Mouse (Mus musculus) kidney, adult 18-20 months (tissue): ENCODE measurements at regions not wholly inside any gene's neighbourhood (a gene's known extent, or its start where the extent isn't known, plus 50 kb on each side); places are given as distances from the start of the nearest gene placed in this dataset.

Experiments used
- DNase-seq: peaks from one replicate; pipeline ENCODE4 v3.0.0; 2021

- DNase-seq = no peak
These were observed 51.3 kb upstream of the Serbp1 start for GRCm38 (mm10) chr6:67186537-67187274.

DNA sequence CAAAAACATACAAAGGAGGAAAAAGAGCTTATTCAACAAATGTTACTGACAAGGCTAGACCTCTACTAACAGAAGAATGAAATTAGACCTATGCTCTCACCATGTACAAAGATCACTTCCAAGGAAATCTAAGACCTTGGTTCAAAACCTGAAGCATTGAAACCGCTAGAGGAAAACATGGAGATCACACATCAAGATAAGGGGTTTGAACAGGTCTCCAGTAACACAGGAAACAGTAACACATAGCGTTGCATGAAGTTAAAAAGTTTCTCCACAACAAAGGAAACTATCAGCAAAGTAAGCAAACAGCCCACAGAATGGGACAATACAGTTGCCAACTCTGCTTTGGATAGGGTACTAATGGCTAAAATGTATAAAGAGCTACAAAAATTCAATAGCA, 53.3 kb upstream of the Serbp1 start:
- no peak for DNase-seq

GRCm38 (mm10) chr6:67183481-67184215, 54.3 kb upstream of the Serbp1 start:
- no peak for DNase-seq

- no peak for DNase-seq
These were observed 55.5 kb upstream of the Serbp1 start for GRCm38 (mm10) chr6:67182453-67182852.

DNA sequence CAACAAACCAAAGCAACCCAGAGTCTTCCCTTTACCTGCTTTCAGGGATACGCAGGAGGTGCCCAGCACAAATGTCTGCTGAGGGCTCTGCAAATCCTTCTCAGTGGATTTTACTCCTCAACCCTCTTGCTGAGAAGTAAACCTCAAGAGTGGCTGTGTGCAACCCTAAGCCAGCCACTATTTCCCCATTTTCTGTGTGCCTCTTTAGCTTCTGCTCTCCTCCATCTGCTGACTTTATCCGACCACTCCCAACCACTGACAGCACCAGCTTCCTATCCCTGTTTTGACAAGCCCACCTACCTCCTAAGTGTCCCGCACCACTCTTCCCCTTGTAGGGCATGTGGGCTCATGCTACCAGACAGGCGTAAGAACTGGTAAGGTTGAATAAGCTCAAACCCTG, 56.5 kb upstream of the Serbp1 start:
- no peak for DNase-seq

- DNase-seq = no peak
These were observed 58.6 kb upstream of the Serbp1 start for GRCm38 (mm10) chr6:67179416-67179815.

DNA sequence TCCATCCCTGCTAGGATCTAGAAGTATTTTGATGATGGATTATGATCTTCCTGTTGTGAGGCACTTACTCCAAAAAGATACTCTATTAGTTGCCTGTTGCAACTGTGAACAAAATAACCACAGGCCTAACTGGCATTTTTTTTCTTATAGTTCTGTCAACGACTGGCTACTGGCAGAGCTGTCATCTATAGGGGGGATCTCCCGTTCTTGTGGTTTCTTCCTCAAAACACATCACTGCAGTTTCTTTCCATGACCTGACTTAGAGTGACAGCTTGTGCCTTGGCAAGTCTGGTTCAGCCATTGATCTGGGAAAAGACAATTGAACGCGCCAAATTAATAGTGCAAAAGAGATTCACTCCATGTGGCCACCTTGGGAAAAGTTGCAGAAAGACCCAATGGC, 59.4 kb upstream of the Serbp1 start:
- DNase-seq = no peak

- DNase-seq = no peak
These were observed 59.9 kb upstream of the Serbp1 start for GRCm38 (mm10) chr6:67178101-67178500.

- no peak for DNase-seq
These were observed 67.4 kb upstream of the Serbp1 start for GRCm38 (mm10) chr6:67170674-67170946.

DNA sequence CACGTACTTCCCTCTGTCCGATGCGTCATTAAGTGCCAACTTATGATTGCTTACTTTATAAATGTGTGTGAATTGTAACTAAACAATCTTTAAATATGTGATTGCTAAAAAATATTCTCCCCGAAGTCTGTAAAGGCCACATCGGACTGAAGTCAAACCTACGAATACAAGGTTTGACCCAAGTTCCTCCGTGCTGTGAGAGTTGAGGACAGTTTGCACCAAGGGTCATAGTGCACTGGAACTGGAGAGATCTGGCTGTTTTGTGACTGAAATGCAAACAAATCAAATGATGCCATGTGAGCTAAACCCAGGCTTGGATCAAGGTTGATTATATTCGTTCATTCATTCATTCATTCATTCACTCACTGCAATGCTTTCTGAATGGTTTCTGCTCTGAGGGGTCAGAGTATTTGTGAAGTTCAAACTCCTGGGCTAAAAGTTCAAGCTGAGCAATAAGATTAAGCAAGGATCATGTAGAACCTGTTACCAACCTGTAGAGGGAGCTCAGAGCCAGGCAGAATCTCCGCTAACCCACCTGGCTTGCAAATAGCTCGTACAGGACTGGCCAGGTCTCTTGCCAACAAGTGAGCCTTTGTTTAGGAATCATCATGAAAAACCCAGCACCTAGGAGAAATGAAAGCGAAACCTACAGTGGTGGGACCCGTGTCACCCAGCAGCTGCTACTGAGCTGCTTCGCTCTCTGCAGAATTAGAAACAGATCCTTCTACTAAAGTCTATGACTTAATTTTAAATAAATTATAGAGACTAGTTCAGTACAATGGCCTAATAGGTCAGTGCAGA, 67.9 kb upstream of the Serbp1 start:
- peak; percentile 61 for DNase-seq

- DNase-seq = no peak
These were observed 69.2 kb upstream of the Serbp1 start for GRCm38 (mm10) chr6:67168803-67169202.

DNA sequence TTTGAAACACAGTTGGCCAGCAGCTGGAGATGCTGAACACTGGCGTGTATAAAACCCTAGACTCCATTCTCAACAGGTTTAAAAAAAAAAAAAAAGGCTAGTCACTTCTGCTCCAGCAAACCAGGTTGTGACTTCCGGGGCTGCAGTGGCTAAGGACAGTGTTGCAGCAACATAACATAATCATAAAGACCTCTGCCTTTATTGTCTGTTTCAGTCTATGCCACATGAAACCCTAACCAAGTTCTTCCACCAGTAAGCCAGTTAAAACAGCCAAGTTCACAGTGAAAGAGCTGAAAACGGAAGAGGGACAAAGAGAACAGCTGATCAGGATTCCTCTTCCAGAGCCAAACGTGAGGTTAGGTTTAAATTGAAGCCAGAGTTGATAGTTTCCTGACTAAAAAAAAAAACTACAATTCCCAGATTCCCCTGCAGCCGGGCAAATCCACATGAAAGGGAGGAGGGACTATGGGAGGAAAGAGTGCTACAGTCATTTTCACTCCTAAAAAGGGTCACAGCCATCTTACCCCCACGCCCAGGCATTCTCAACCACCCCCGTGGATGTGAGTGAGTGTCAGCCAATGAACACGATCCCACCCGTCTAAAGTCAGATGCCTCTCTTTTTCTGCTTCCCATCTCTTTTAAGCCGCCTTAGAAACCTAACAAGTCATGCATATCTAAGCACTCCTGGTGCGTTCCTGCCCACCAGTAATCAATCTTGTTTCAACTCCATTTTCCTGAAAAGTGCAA, 69.8 kb upstream of the Serbp1 start:
- DNase-seq = peak; percentile 63

DNA sequence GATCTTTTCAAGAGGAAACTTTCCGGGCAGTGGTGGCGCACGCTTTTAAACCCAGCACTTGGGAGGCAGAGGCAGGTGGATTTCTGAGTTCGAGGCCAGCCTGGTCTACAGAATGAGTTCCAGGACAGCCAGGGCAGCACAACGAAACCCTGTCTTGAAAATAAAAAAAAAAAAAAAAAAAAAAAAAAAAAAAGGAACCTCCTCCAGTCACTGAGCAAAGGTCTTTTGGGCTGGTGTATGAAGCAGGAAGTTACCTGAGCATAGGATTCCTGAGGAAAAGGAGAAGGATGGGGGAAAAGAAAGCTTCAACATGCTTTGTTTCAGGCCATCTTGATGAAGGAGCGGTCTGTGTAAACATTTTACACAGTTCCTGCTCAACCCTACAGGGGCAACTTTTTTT, 72.9 kb upstream of the Serbp1 start:
- no peak for DNase-seq

GRCm38 (mm10) chr6:67163947-67164346, 74.0 kb upstream of the Serbp1 start:
- DNase-seq = no peak

DNA sequence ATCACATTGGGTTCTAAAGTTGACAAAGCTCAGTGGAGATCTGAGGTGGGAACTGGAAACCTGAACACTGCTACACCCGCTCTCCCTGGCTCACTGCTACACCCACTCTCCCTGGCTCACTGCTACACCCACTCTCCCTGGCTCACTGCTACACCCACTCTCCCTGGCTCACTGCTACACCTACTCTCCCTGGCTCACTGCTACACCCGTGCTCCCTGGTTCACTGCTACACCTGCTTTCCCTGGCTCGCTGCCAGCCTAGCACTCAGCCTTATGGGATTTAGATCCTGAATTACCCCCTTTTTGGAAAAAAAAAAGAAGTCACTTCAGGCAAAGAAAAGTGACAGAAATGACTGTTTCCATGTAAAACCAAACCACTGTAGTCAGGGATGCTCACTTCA, 75.2 kb upstream of the Serbp1 start:
- DNase-seq = no peak

GRCm38 (mm10) chr6:67161610-67162009, 76.4 kb upstream of the Serbp1 start:
- DNase-seq = no peak

- DNase-seq = no peak
These were observed 77.4 kb upstream of the Serbp1 start for GRCm38 (mm10) chr6:67160564-67160963.

- DNase-seq = no peak
These were observed 78.1 kb upstream of the Serbp1 start for GRCm38 (mm10) chr6:67159726-67160523.

DNA sequence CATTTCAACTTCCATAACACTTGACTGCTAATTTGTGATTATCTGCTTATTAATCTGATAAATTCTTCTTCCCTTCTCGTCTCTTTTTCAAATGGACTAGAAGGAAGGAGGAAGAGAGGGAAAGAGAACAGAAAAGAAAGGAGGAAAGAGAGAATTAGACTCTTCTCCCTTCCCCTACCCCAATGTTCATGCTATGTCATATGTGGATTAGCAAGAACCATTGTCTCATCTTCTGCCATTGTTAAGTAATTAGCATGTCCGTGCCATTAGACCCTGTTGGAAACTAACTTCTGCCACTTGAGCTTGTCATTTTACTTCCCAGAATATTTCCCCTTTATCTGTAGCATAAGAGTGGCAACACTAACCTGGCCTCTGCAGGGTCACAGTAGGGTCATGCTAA, 78.8 kb upstream of the Serbp1 start:
- no peak for DNase-seq

DNA sequence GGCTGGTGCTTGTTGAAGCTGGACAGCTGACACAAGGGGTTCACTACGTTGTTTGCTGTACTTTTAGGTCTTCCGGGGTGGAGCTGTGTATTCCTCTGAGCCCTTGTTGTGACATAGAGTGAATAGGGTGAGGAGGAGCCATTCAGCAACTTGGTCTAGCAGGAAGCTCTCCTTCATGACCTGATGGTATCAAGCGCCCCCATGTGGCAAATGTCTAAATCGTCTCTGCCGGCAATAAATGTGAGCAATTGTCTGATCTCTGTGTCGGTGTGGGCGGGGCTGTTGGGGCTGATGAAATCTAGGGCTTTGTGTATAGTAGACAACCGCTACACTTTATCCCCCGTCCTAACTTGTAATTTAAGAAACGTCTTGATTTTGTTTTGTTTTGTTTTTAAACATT, 79.2 kb upstream of the Serbp1 start:
- DNase-seq = peak; percentile 87

- DNase-seq = no peak
These were observed 85.0 kb upstream of the Serbp1 start for GRCm38 (mm10) chr6:67152845-67153468.

DNA sequence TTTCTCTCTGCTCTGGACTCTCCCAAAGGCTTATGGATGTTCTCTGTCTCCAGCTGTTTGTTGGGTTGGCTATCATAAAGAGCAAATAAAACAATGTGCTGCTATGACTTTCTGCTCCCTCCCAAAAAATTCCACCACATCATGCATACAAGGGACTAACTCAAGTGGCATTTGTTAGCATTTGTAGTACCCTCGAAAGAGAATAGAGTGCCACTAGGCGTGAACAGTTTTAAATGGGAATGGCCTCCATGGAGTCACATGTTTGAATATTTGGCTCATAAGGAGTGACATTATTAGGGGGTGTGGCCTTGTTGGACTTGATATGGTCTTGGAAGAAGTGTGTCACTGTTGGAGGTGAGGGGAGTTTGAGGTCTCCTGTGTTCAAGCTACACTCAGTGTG, 86.5 kb upstream of the Serbp1 start:
- no peak for DNase-seq
